Mouse (Mus musculus): ENCODE results near the gene F5.

- no peak for TF ChIP-seq CTCF (IDR thresholded peaks at IDR 0.05; ENCODE audit: low read depth, low read length)
- TF ChIP-seq POLR2A (IDR thresholded peaks at IDR 0.05; ENCODE audit: extremely low read depth, insufficient read depth, low read length): no peak
These were observed 40.9 kb upstream of the F5 start for GRCm38 (mm10) chr1:164110591-164111329.

Measured in liver, adult 2 months (tissue).